Comparison of ENCODE assay signal across 18 mouse cellular contexts in the genomic region with DNA sequence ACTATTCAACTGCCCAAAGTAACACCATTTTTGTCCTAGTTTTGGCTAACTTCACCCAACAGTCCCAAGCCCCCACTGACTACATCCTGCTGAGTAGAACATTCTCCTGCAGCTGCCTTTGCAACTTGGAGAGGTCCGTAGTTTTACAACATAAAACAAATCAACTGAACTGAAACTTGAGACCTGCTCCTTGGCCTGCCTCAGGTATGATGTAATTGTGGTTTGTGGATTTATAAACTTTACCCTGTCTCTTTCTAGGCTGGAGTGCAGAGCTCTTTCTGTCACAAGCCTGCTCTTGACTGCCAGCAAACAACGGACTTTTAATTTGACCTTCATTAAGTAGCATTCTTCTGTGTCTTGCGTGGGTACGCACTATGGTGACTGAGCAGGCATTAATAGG.
DNase-seq lines count a peak whose midpoint lies in the region; ATAC-seq and TF ChIP-seq lines count a peak whose summit lies in the region.
"Had no signal": no experiment of that assay in that cellular context is flagged by ENCODE, and none has a peak within 500 bp of the region (broad histone marks: within the 10 kb centered on the region; RNA-seq: fewer than 3 reads in every experiment).

No protein-coding gene starts in this region.

- no peak overlapping the region for H3K4me2 ChIP-seq in embryonic facial prominence, embryonic 11.5 days (ENCODE audit: low read depth, low read length)
- H3K4me2 ChIP-seq in kidney, postnatal 0 days (ENCODE audit: low read length) = no peak overlapping the region
- no peak overlapping the region for H3K4me2 ChIP-seq in forebrain, embryonic 15.5 days (replicated peaks)
- H3K4me2 ChIP-seq: hindbrain, embryonic 13.5 days had no signal

- no peaks in the 10 kb centered on the region for H3K4me1 ChIP-seq in embryonic facial prominence, embryonic 11.5 days (ENCODE audit: control insufficient read depth, insufficient read depth, low read length)
- H3K4me1 ChIP-seq in embryonic facial prominence, embryonic 10.5 days = no peaks in the 10 kb centered on the region
- H3K4me1 ChIP-seq in kidney, postnatal 0 days (replicated peaks; ENCODE audit: insufficient read depth, low read length) = no peaks in the 10 kb centered on the region
- H3K4me1 ChIP-seq in forebrain, embryonic 15.5 days = no peaks in the 10 kb centered on the region
- H3K4me1 ChIP-seq: hindbrain, embryonic 13.5 days had no signal

- DNase-seq in embryonic facial prominence, embryonic 11.5 days (ENCODE audit: low spot score) = peak; percentile 5
- DNase-seq in embryonic facial prominence, embryonic 10.5 days (ENCODE audit: low spot score) = no peak
- DNase-seq in lung, postnatal 36 days = peak; percentile 5
- DNase-seq in lung, postnatal 25 days (ENCODE audit: low spot score) = no peak
- peak; percentile 36 for DNase-seq in kidney, postnatal 0 days (ENCODE audit: low spot score)
- no peak for DNase-seq in cerebellum, postnatal 36 days
- DNase-seq in testis, postnatal 10 days (ENCODE audit: low spot score) = no peak
- DNase-seq: adrenal gland, postnatal 10 days; cerebellum, adult 11 months; gastrocnemius, postnatal 25 days; midbrain, embryonic 14.5 days; retina, postnatal 1 day; thymus, adult 18-20 months had no signal

- H3K27me3 ChIP-seq in embryonic facial prominence, embryonic 11.5 days (ENCODE audit: control insufficient read depth, insufficient read depth, low read length) = no peaks in the 10 kb centered on the region
- H3K27me3 ChIP-seq in embryonic facial prominence, embryonic 10.5 days (replicated peaks; ENCODE audit: low read depth, poor library complexity, severe bottlenecking) = no peaks in the 10 kb centered on the region
- H3K27me3 ChIP-seq in kidney, postnatal 0 days (ENCODE audit: insufficient read depth, low read length) = no peaks in the 10 kb centered on the region
- no peaks in the 10 kb centered on the region for H3K27me3 ChIP-seq in forebrain, embryonic 15.5 days
- H3K27me3 ChIP-seq: CH12.LX; hindbrain, embryonic 13.5 days had no signal

- 0 out of 2 replicates have a peak, but pooled peaks have one; percentile 23 for ATAC-seq in embryonic facial prominence, embryonic 11.5 days (replicated peaks; ENCODE audit: insufficient number of reproducible peaks, low FRiP score, low TSS enrichment, low read depth)
- no peak for ATAC-seq in kidney, postnatal 0 days (replicated peaks; ENCODE audit: low FRiP score, low read depth)
- ATAC-seq in forebrain, embryonic 15.5 days (replicated peaks) = no peak
- ATAC-seq: intestine, postnatal 0 days had no signal

- no peak for TF ChIP-seq CTCF in kidney, postnatal 0 days (IDR thresholded peaks at IDR 0.05; ENCODE audit: low read depth)

- H3K4me3 ChIP-seq in embryonic facial prominence, embryonic 11.5 days (ENCODE audit: low read depth, low read length) = no peak overlapping the region
- no peak overlapping the region for H3K4me3 ChIP-seq in embryonic facial prominence, embryonic 10.5 days
- no peak overlapping the region for H3K4me3 ChIP-seq in kidney, postnatal 0 days (replicated peaks; ENCODE audit: low read depth, low read length)
- H3K4me3 ChIP-seq in forebrain, embryonic 15.5 days = no peak overlapping the region
- H3K4me3 ChIP-seq: hindbrain, embryonic 13.5 days had no signal

- H3K27ac ChIP-seq in embryonic facial prominence, embryonic 11.5 days (replicated peaks; ENCODE audit: low read depth, low read length) = no peak overlapping the region
- H3K27ac ChIP-seq in embryonic facial prominence, embryonic 10.5 days (replicated peaks) = no peak overlapping the region
- H3K27ac ChIP-seq in kidney, postnatal 0 days = no peak overlapping the region
- H3K27ac ChIP-seq in forebrain, embryonic 15.5 days (replicated peaks) = no peak overlapping the region
- H3K27ac ChIP-seq: hindbrain, embryonic 13.5 days; liver, embryonic 14.5 days had no signal

- H3K9me3 ChIP-seq in embryonic facial prominence, embryonic 11.5 days (replicated peaks; ENCODE audit: control insufficient read depth, low read length) = no peaks in the 10 kb centered on the region
- no peaks in the 10 kb centered on the region for H3K9me3 ChIP-seq in embryonic facial prominence, embryonic 10.5 days
- no peaks in the 10 kb centered on the region for H3K9me3 ChIP-seq in kidney, postnatal 0 days (replicated peaks; ENCODE audit: low read length)
- no peaks in the 10 kb centered on the region for H3K9me3 ChIP-seq in forebrain, embryonic 15.5 days
- H3K9me3 ChIP-seq: hindbrain, embryonic 13.5 days had no signal

- no peak overlapping the region for H3K9ac ChIP-seq in embryonic facial prominence, embryonic 11.5 days (replicated peaks; ENCODE audit: low read length)
- no peak overlapping the region for H3K9ac ChIP-seq in kidney, postnatal 0 days (ENCODE audit: low read depth, low read length)
- no peak overlapping the region for H3K9ac ChIP-seq in forebrain, embryonic 15.5 days (replicated peaks)
- H3K9ac ChIP-seq: hindbrain, embryonic 13.5 days; liver, embryonic 14.5 days had no signal

- H3K36me3 ChIP-seq in embryonic facial prominence, embryonic 11.5 days (replicated peaks; ENCODE audit: control insufficient read depth, insufficient read depth, low read depth, low read length) = no peaks in the 10 kb centered on the region
- no peaks in the 10 kb centered on the region for H3K36me3 ChIP-seq in embryonic facial prominence, embryonic 10.5 days (replicated peaks)
- no peaks in the 10 kb centered on the region for H3K36me3 ChIP-seq in kidney, postnatal 0 days (ENCODE audit: insufficient read depth, low read length)
- H3K36me3 ChIP-seq in forebrain, embryonic 15.5 days = no peaks in the 10 kb centered on the region
- H3K36me3 ChIP-seq: hindbrain, embryonic 13.5 days had no signal

- 57% methylated on average over 4 of the region's 4 CpGs for WGBS in embryonic facial prominence, embryonic 11.5 days
- 63% methylated on average over 4 of the region's 4 CpGs for WGBS in embryonic facial prominence, embryonic 10.5 days
- WGBS in kidney, postnatal 0 days = 45% methylated on average over 4 of the region's 4 CpGs
- 42% methylated on average over 4 of the region's 4 CpGs for WGBS in forebrain, embryonic 15.5 days

Comparison
In these comparisons a context has a peak if more than half of its experiments do, and no peak if none do; other contexts are left out.
1. DNase-seq: peak in embryonic facial prominence, embryonic 11.5 days (single experiment), lung, postnatal 36 days (single experiment) and kidney, postnatal 0 days (single experiment); none in embryonic facial prominence, embryonic 10.5 days (single experiment), lung, postnatal 25 days (single experiment), cerebellum, postnatal 36 days (0 of 2) and testis, postnatal 10 days (single experiment).